Mouse (Mus musculus) right cerebral cortex, postnatal 25 days (tissue): ENCODE results near the gene Mob3c.

ENCODE experiments used
- DNase-seq: peaks from one replicate; pipeline ENCODE4 v3.0.0; 2022

The Mob3c gene

DNA sequence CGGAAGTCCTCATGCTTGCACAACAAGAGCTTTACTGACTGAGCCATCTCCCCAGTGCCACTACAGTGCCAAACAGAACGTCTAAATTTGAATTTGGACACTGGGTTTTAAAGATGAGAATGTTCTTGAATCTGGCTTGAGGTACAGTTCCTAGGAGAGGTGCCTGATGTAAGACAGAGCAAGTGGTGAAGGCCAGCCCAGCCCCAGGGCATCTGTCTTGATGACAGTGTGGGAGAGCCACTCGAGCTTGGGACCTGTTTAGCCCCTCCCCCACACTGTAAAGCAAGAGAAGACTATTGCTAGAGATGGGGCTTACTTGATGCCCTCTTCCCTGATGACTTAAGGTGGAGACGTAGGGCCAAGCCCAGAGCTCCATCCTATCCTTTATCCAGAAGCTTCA, 54.3 kb downstream of the Mob3c start:
- no peak for DNase-seq

GRCm38 (mm10) chr4:115884022-115884421, 56.1 kb downstream of the Mob3c start, which contains the start of gene Kncn:
Kncn (plus strand) TSS chr4:115884400.
- DNase-seq = no peak
